Mouse (Mus musculus): ENCODE data around the gene Trim67. TPM values are rescaled to one million over a fixed set of nuclear protein-coding genes. Genes with fewer than 3 reads are reported as not detected.
"Not testable (repeated sequence)": the region's sequence is repeated elsewhere in the genome, so short reads cannot be mapped to it uniquely, and the experiment has no call there.

The Trim67 gene
- total RNA-seq, 2 experiments from 2014 or later, result 0.13 to 0.21 TPM

- no peak for DNase-seq
Observed at GRCm38 (mm10) chr8:124835848-124836247, 43.0 kb downstream of the Trim67 start.

- no peak for DNase-seq
Observed at GRCm38 (mm10) chr8:124836273-124836672, 43.4 kb downstream of the Trim67 start.

- no peak for DNase-seq
Observed at GRCm38 (mm10) chr8:124836907-124837306, 44.0 kb downstream of the Trim67 start.

GRCm38 (mm10) chr8:124837956-124838355 lies 45.1 kb downstream of the Trim67 start:
- no peak for DNase-seq

- DNase-seq, result no peak
Observed at GRCm38 (mm10) chr8:124839371-124839770, 46.5 kb downstream of the Trim67 start.

GRCm38 (mm10) chr8:124840900-124841299 lies 48.0 kb downstream of the Trim67 start:
- DNase-seq, result no peak

GRCm38 (mm10) chr8:124841775-124842174 lies 48.9 kb downstream of the Trim67 start:
- no peak for DNase-seq

GRCm38 (mm10) chr8:124842929-124843328 lies 50.0 kb downstream of the Trim67 start:
- not testable (repeated sequence) for DNase-seq

- no peak for DNase-seq
Observed at GRCm38 (mm10) chr8:124845131-124845530, 52.2 kb downstream of the Trim67 start.

- DNase-seq, result no peak
Observed at GRCm38 (mm10) chr8:124845573-124845972, 52.7 kb downstream of the Trim67 start.

- no peak for DNase-seq
Observed at GRCm38 (mm10) chr8:124853511-124853910, 60.6 kb downstream of the Trim67 start.

GRCm38 (mm10) chr8:124859466-124859865 lies 66.6 kb downstream of the Trim67 start:
- no peak for DNase-seq

- no peak for DNase-seq
Observed at GRCm38 (mm10) chr8:124860188-124860587, 67.3 kb downstream of the Trim67 start.

- DNase-seq, result peak; percentile 90
Observed at GRCm38 (mm10) chr8:124862321-124863162, 69.7 kb downstream of the Trim67 start, which contains the start of the genes Gnpat and 2810004N23Rik. Gene Gnpat (plus strand): TSS chr8:124863033. Gene 2810004N23Rik (minus strand): TSS chr8:124863120.

- no peak for DNase-seq
Observed at GRCm38 (mm10) chr8:124863163-124863677, 70.3 kb downstream of the Trim67 start.

GRCm38 (mm10) chr8:124863729-124864128 lies 70.8 kb downstream of the Trim67 start:
- no peak for DNase-seq

GRCm38 (mm10) chr8:124866669-124867068 lies 73.8 kb downstream of the Trim67 start:
- DNase-seq, result no peak

GRCm38 (mm10) chr8:124867126-124867525 lies 74.2 kb downstream of the Trim67 start:
- no peak for DNase-seq

GRCm38 (mm10) chr8:124869708-124870107 lies 76.8 kb downstream of the Trim67 start:
- peak; percentile 31 for DNase-seq

- no peak for DNase-seq
Observed at GRCm38 (mm10) chr8:124871474-124871873, 78.6 kb downstream of the Trim67 start.

GRCm38 (mm10) chr8:124872081-124872480 lies 79.2 kb downstream of the Trim67 start:
- DNase-seq, result no peak

GRCm38 (mm10) chr8:124872690-124873089 lies 79.8 kb downstream of the Trim67 start:
- no peak for DNase-seq

- DNase-seq, result no peak
Observed at GRCm38 (mm10) chr8:124878141-124878540, 85.2 kb downstream of the Trim67 start.
